Comparison of ENCODE assay signal across 8 mouse cellular contexts in genomic region chr1:62964291-62964690, GRCm38 (mm10).
DNase-seq lines count a peak whose midpoint lies in the region; ATAC-seq and TF ChIP-seq lines count a peak whose summit lies in the region.

No protein-coding gene starts in this region.

- 44% methylated on average over 6 of the region's 6 CpGs for WGBS in bone marrow, adult 2 months
- 20% methylated on average over 6 of the region's 6 CpGs for WGBS in forebrain, embryonic 11.5 days
- WGBS in lung, embryonic 15.5 days, result 13% methylated on average over 6 of the region's 6 CpGs

- no peaks in the 10 kb centered on the region for H3K4me1 ChIP-seq in bone marrow, adult 2 months (ENCODE audit: control insufficient read depth, insufficient read depth, low read length)
- no peaks in the 10 kb centered on the region; the same call in 1 of the 2 replicates for H3K4me1 ChIP-seq in forebrain, embryonic 11.5 days (replicated peaks; ENCODE audit: control insufficient read depth, insufficient read depth, low read length)
- peaks cover 11% of the 10 kb centered on the region for H3K4me1 ChIP-seq in lung, embryonic 15.5 days

- TF ChIP-seq CTCF in bone marrow, adult 2 months (IDR thresholded peaks at IDR 0.05; ENCODE audit: control insufficient read depth, insufficient read depth, low read length), result peak; percentile 41; the same call in 1 of the 2 replicates

- no peak overlapping the region for H3K9ac ChIP-seq in forebrain, embryonic 11.5 days (ENCODE audit: low read length)
- no peak overlapping the region for H3K9ac ChIP-seq in lung, embryonic 15.5 days

- DNase-seq in CD4-positive helper T cell, adult 2 months (ENCODE audit: low read depth, low spot score), result peak; percentile 24
- peak; percentile 85 for DNase-seq in forebrain, embryonic 11.5 days (ENCODE audit: low spot score)
- DNase-seq in heart, postnatal 10 days, result peak; percentile 73 to 79
- DNase-seq in kidney, postnatal 4 days, result peak; percentile 76 to 83
- DNase-seq in retina, postnatal 7 days (ENCODE audit: low read depth, low spot score), result peak; percentile 53
- DNase-seq in urinary bladder, postnatal 4 days (ENCODE audit: low spot score in 2 of 2), result peak; percentile 52 to 68

- no peak overlapping the region for H3K4me3 ChIP-seq in bone marrow, adult 2 months (replicated peaks; ENCODE audit: control insufficient read depth, low read depth, low read length)
- no peak overlapping the region for H3K4me3 ChIP-seq in forebrain, embryonic 11.5 days (ENCODE audit: low read depth, low read length)
- H3K4me3 ChIP-seq in lung, embryonic 15.5 days, result no peak overlapping the region

- H3K4me2 ChIP-seq in forebrain, embryonic 11.5 days (ENCODE audit: low read depth, low read length, severe bottlenecking), result no peak overlapping the region
- H3K4me2 ChIP-seq in lung, embryonic 15.5 days, result no peak overlapping the region

- H3K36me3 ChIP-seq in forebrain, embryonic 11.5 days (ENCODE audit: control insufficient read depth, insufficient read depth, low read length), result no peaks in the 10 kb centered on the region
- H3K36me3 ChIP-seq in lung, embryonic 15.5 days, result no peaks in the 10 kb centered on the region

- intact Hi-C loops in heart, postnatal 10 days (cut with DNase I), result loop anchor here (1.0 to 10.0 kb wide), 8 partner anchors 169 to 1907 kb away; partner anchors contain the start of gene Nrp2

- TF ChIP-seq POLR2A in bone marrow, adult 2 months (IDR thresholded peaks at IDR 0.05; ENCODE audit: borderline replicate concordance, control insufficient read depth, low read depth, low read length), result no peak

- peak; percentile 53 for ATAC-seq in forebrain, embryonic 11.5 days (replicated peaks; ENCODE audit: low FRiP score)
- peak; percentile 87 for ATAC-seq in lung, embryonic 15.5 days (ENCODE audit: borderline replicate concordance, extremely low read depth, low FRiP score, low TSS enrichment)

- H3K27ac ChIP-seq in bone marrow, adult 2 months (ENCODE audit: control insufficient read depth, insufficient read depth, low read depth, low read length, poor library complexity), result no peak overlapping the region
- H3K27ac ChIP-seq in forebrain, embryonic 11.5 days (ENCODE audit: low read depth, low read length), result no peak overlapping the region
- H3K27ac ChIP-seq in lung, embryonic 15.5 days, result no peak overlapping the region

- H3K9me3 ChIP-seq in forebrain, embryonic 11.5 days (ENCODE audit: control insufficient read depth, low read length), result no peaks in the 10 kb centered on the region
- no peaks in the 10 kb centered on the region for H3K9me3 ChIP-seq in lung, embryonic 15.5 days

- peaks cover 4% of the 10 kb centered on the region; the same call in 1 of the 2 replicates for H3K27me3 ChIP-seq in forebrain, embryonic 11.5 days (ENCODE audit: control insufficient read depth, insufficient read depth, low read length)
- no peaks in the 10 kb centered on the region for H3K27me3 ChIP-seq in lung, embryonic 15.5 days

Comparison
In these comparisons a context has a peak if more than half of its experiments do, and no peak if none do; other contexts are left out.
1. DNase-seq: peak in every context shown above with its lines; median percentile 85 in forebrain, embryonic 11.5 days; 80 in kidney, postnatal 4 days; 76 in heart, postnatal 10 days; 60 in urinary bladder, postnatal 4 days; 53 in retina, postnatal 7 days; 24 in CD4-positive helper T cell, adult 2 months.